Mouse (Mus musculus) myocyte (in vitro differentiated cells): ENCODE results near the gene Ctbp2. TPM values are rescaled to one million over a fixed set of nuclear protein-coding genes. Genes with fewer than 3 reads are reported as not detected.
A peak's percentile ranks its signal among the peaks of the same experiment; 100 is the strongest.

ENCODE experiments used
- H3K27me3 ChIP-seq: one replicate; pipeline ENCODE4 v1.6.1; 2011; ENCODE audit not compliant: control insufficient read depth, insufficient read depth, insufficient read length
- H3K36me3 ChIP-seq: one replicate; pipeline ENCODE4 v1.6.1; 2011; ENCODE audit not compliant: control insufficient read depth, insufficient read depth
- H3K4me2 ChIP-seq: one replicate; pipeline ENCODE4 v1.6.1; 2011; ENCODE audit warnings: low read depth, control low read depth
- H3K4me3 ChIP-seq: one replicate; pipeline ENCODE4 v1.5.1; 2011; ENCODE audit warnings: mild to moderate bottlenecking, control low read depth, moderate library complexity
- H3K79me2 ChIP-seq: one replicate; pipeline ENCODE4 v1.6.1; 2011; ENCODE audit not compliant: control insufficient read depth, insufficient read depth
- H3ac ChIP-seq: one replicate; pipeline ENCODE4 v1.6.1; 2011; ENCODE audit not compliant: control insufficient read depth, insufficient read length
- CEBPB ChIP-seq: IDR thresholded peaks from 2 replicates; pipeline ENCODE4 v1.6.1; 2011; ENCODE audit warnings: mild to moderate bottlenecking, moderate library complexity; ENCODE audit not compliant: poor library complexity, insufficient read depth, severe bottlenecking
- E2F4 ChIP-seq: IDR thresholded peaks from one replicate; pipeline ENCODE4 v1.6.1; 2011; ENCODE audit warnings: mild to moderate bottlenecking, control low read depth, moderate library complexity; ENCODE audit not compliant: insufficient read depth
- MAX ChIP-seq: IDR thresholded peaks from one replicate; pipeline ENCODE4 v1.6.1; 2011; ENCODE audit warnings: low read depth, mild to moderate bottlenecking, control low read depth
- MYOD1 ChIP-seq, 3 experiments: IDR thresholded peaks; one replicate each; pipeline ENCODE4 v1.6.1; 2011; ENCODE audit warnings: control low read depth in 2 of 3, low read depth in 2 of 3, mild to moderate bottlenecking in 2 of 3, moderate library complexity in 1 of 3; ENCODE audit not compliant: insufficient read length in 2 of 3, control insufficient read depth in 1 of 3
- MYOG ChIP-seq, 3 experiments: IDR thresholded peaks; one replicate each; pipeline ENCODE4 v1.6.1; 2011; ENCODE audit warnings: control low read depth in 2 of 3, low read depth in 2 of 3, mild to moderate bottlenecking in 2 of 3; ENCODE audit not compliant: insufficient read length in 2 of 3, control insufficient read depth in 1 of 3, insufficient read depth in 1 of 3
- POLR2A ChIP-seq: IDR thresholded peaks from one replicate; pipeline ENCODE4 v1.6.1; 2011; ENCODE audit warnings: low read depth, mild to moderate bottlenecking, control low read depth, moderate library complexity; ENCODE audit not compliant: insufficient read length
- POLR2AphosphoS2 ChIP-seq: IDR thresholded peaks from one replicate; pipeline ENCODE4 v1.6.1; 2011; ENCODE audit warnings: low read depth, control low read depth; ENCODE audit not compliant: insufficient read length
- REST ChIP-seq: IDR thresholded peaks from one replicate; pipeline ENCODE4 v1.6.1; 2011; ENCODE audit warnings: mild to moderate bottlenecking, control low read depth, moderate library complexity; ENCODE audit not compliant: insufficient read depth, insufficient read length
- SRF ChIP-seq: IDR thresholded peaks from one replicate; pipeline ENCODE4 v1.6.1; 2011; ENCODE audit warnings: low read depth; ENCODE audit not compliant: control insufficient read depth, insufficient read length
- TCF12 ChIP-seq: IDR thresholded peaks from one replicate; pipeline ENCODE4 v1.6.1; 2011; ENCODE audit warnings: mild to moderate bottlenecking, control low read depth; ENCODE audit not compliant: poor library complexity, insufficient read depth, severe bottlenecking
- TCF3 ChIP-seq: IDR thresholded peaks from one replicate; pipeline ENCODE4 v1.6.1; 2011; ENCODE audit warnings: low read depth, control low read depth; ENCODE audit not compliant: insufficient read length
- USF1 ChIP-seq: IDR thresholded peaks from one replicate; pipeline ENCODE4 v1.6.1; 2011; ENCODE audit warnings: low read depth, mild to moderate bottlenecking, control low read depth, moderate library complexity
- polyA plus RNA-seq: library from polyadenylated mRNA; unstranded; fragments of >200 nt; fragmentation: generic; extraction: Trizol; gene quantifications from one replicate; pipeline ENCODE4 v1.2.1, GENCODE M21; 2012; ENCODE audit warnings: missing spikeins

Gene Ctbp2
- polyA plus RNA-seq, 1 experiment = 22.4 TPM

- Histone ChIP-seq H3K27me3 (no peaks in the 10 kb centered on the region), H3K36me3 (no peaks in the 10 kb centered on the region), H3K79me2 (peaks cover 20% of the 10 kb centered on the region), H3ac (no peak overlapping the region), H3K4me2 (no peak overlapping the region), H3K4me3 (no peak overlapping the region)
- TF ChIP-seq SRF (no peak), MYOD1 (IDR thresholded peaks at IDR 0.05; ENCODE audit: control insufficient read depth in 1 of 3, insufficient read length in 2 of 3, low read depth in 2 of 3) (peak in 1 of 3 experiments; percentile 45), POLR2AphosphoS2 (no peak)
Measured at GRCm38 (mm10) chr7:133040688-133041345, 83.3 kb downstream of the Ctbp2 start.

GRCm38 (mm10) chr7:133039556-133040255 is 84.4 kb downstream of the Ctbp2 start:
- Histone ChIP-seq H3K79me2 (peaks cover 20% of the 10 kb centered on the region), H3ac (no peak overlapping the region), H3K4me3 (no peak overlapping the region), H3K36me3 (no peaks in the 10 kb centered on the region), H3K4me2 (no peak overlapping the region), H3K27me3 (no peaks in the 10 kb centered on the region)
- TF ChIP-seq POLR2A (no peak), CEBPB (no peak), POLR2AphosphoS2 (no peak), SRF (no peak), TCF3 (no peak), MYOG (IDR thresholded peaks at IDR 0.05; ENCODE audit: control insufficient read depth in 1 of 3, insufficient read depth in 1 of 3, insufficient read length in 2 of 3, low read depth in 2 of 3) (no peak), REST (no peak), MYOD1 (IDR thresholded peaks at IDR 0.05; ENCODE audit: control insufficient read depth in 1 of 3, insufficient read length in 2 of 3, low read depth in 2 of 3) (no peak), TCF12 (no peak), MAX (no peak), E2F4 (no peak)

DNA sequence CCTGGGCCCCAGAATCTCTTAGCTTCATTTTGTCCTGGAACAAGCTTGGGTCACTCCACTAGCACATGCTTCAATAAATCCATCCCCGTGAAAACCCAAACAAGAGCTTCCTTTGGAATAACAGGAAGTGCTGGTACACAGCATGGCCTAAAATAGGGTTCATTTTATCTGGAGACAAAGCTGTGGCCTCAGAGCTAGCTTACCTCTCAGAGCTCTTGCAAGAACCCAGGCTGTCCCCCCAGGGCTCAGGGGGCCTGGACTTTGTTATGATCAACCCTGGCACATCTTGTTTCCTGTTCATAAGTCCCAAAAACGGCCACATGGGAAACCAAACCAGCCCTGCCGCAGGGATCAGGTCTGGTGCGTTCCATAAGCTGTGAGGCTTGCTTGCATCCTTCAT is 86.5 kb downstream of the Ctbp2 start:
- no peak overlapping the region for H3K4me2 ChIP-seq

DNA sequence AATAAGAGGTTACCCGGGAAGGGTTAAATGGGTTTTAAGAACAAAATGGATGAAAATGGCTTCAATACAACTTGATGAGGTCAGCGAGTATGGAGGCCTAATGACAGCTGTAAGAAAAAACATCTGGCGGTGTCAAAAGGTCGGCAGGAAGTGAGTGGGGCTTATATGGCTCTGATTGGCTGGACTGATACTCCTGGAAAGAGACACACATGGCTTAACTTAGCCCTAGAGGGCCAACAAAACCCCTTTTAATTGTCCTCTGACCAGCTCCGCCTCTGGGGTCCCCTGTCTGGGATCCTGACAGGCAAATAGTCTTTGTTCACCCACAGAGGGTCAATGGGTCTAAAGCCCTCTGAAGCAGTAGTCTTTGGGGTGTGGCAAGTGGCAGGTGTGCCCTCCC is 86.9 kb downstream of the Ctbp2 start:
- H3K36me3 ChIP-seq = no peaks in the 10 kb centered on the region
- no peak overlapping the region for H3ac ChIP-seq
- H3K27me3 ChIP-seq = no peaks in the 10 kb centered on the region
- H3K4me3 ChIP-seq = no peak overlapping the region
- TF ChIP-seq MAX (no peak), TCF12 (no peak), TCF3 (no peak), MYOG (IDR thresholded peaks at IDR 0.05; ENCODE audit: control insufficient read depth in 1 of 3, insufficient read depth in 1 of 3, insufficient read length in 2 of 3, low read depth in 2 of 3) (no peak), USF1 (no peak), MYOD1 (IDR thresholded peaks at IDR 0.05; ENCODE audit: control insufficient read depth in 1 of 3, insufficient read length in 2 of 3, low read depth in 2 of 3) (no peak), CEBPB (no peak), POLR2A (no peak), SRF (no peak), E2F4 (no peak), POLR2AphosphoS2 (no peak), REST (no peak)
- H3K79me2 ChIP-seq = peaks cover 23% of the 10 kb centered on the region
- H3K4me2 ChIP-seq = no peak overlapping the region

More for the DNA sequence above, 86.5 kb downstream of the Ctbp2 start:
- TF ChIP-seq MYOG (IDR thresholded peaks at IDR 0.05; ENCODE audit: control insufficient read depth in 1 of 3, insufficient read depth in 1 of 3, insufficient read length in 2 of 3, low read depth in 2 of 3) (no peak), MYOD1 (IDR thresholded peaks at IDR 0.05; ENCODE audit: control insufficient read depth in 1 of 3, insufficient read length in 2 of 3, low read depth in 2 of 3) (no peak), SRF (no peak), TCF12 (no peak)
- Histone ChIP-seq H3K79me2 (peaks cover 20% of the 10 kb centered on the region), H3K36me3 (no peaks in the 10 kb centered on the region), H3K4me3 (no peak overlapping the region), H3ac (no peak overlapping the region), H3K27me3 (no peaks in the 10 kb centered on the region)

DNA sequence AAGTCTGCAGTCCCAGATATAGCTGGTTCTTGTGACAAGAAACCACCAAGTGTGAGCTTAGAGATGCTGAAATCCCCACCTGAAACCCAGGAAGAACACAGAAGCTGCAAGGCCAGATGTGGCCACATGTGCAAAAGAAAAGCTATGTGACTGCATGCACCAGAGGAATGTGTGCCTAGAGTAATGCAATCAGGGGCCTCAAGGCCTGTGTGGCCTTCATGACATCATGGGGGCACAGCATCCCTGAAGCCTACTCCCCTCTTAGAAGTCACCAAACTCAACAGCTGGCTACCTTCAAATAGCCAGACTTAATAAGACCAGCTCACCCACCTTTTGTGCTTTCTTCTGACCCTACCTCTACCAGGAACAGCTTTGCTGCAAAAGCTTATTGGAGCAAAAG is 88.3 kb downstream of the Ctbp2 start:
- TF ChIP-seq REST (no peak), POLR2AphosphoS2 (no peak), MYOD1 (IDR thresholded peaks at IDR 0.05; ENCODE audit: control insufficient read depth in 1 of 3, insufficient read length in 2 of 3, low read depth in 2 of 3) (no peak), CEBPB (no peak), MYOG (IDR thresholded peaks at IDR 0.05; ENCODE audit: control insufficient read depth in 1 of 3, insufficient read depth in 1 of 3, insufficient read length in 2 of 3, low read depth in 2 of 3) (no peak), MAX (no peak), E2F4 (no peak), TCF12 (no peak), SRF (no peak), USF1 (no peak), POLR2A (no peak), TCF3 (no peak)
- no peak overlapping the region for H3K4me2 ChIP-seq
- H3K27me3 ChIP-seq = no peaks in the 10 kb centered on the region
- peaks cover 26% of the 10 kb centered on the region for H3K79me2 ChIP-seq
- H3K36me3 ChIP-seq = no peaks in the 10 kb centered on the region
- H3K4me3 ChIP-seq = no peak overlapping the region
- H3ac ChIP-seq = no peak overlapping the region
